Mouse (Mus musculus) forebrain, embryonic 12.5 days (tissue): ENCODE results near the gene Il24. TPM values are rescaled to one million over a fixed set of nuclear protein-coding genes. Genes with fewer than 3 reads are reported as not detected.

ENCODE experiments used
- ATAC-seq: fragments of 200-750 bp; cut with Nextera tagmentation; 2 replicates; pipeline ENCODE4 v1.8.0; 2017; ENCODE audit warnings: moderate TSS enrichment; ENCODE audit not compliant: low FRiP score
- H3K27ac ChIP-seq: fragments of 300-500 bp; sonication (generic); 2 replicates; pipeline ENCODE4 v1.5.1; 2016; ENCODE audit warnings: mild to moderate bottlenecking
- H3K27me3 ChIP-seq: fragments of 300-500 bp; sonication (generic); 2 replicates; pipeline ENCODE4 v1.6.1; 2016; ENCODE audit warnings: mild to moderate bottlenecking
- H3K36me3 ChIP-seq: fragments of 300-500 bp; sonication (generic); replicated peaks from 2 replicates; pipeline ENCODE4 v1.6.1; 2016; ENCODE audit warnings: mild to moderate bottlenecking
- H3K4me1 ChIP-seq: fragments of 300-500 bp; sonication (generic); 2 replicates; pipeline ENCODE4 v1.6.1; 2016
- H3K4me2 ChIP-seq: fragments of 300-500 bp; sonication (generic); 2 replicates; pipeline ENCODE4 v1.6.1; 2016; ENCODE audit warnings: mild to moderate bottlenecking, moderate library complexity
- H3K4me3 ChIP-seq: fragments of 300-500 bp; sonication (generic); replicated peaks from 2 replicates; pipeline ENCODE4 v1.5.1; 2016; ENCODE audit warnings: mild to moderate bottlenecking
- H3K9ac ChIP-seq: fragments of 300-500 bp; sonication (generic); 2 replicates; pipeline ENCODE4 v1.6.1; 2016; ENCODE audit warnings: mild to moderate bottlenecking
- H3K9me3 ChIP-seq: fragments of 300-500 bp; sonication (generic); 2 replicates; pipeline ENCODE4 v1.6.1; 2016
- WGBS: fragments of 180-500 bp; shearing (Covaris S2); methylation state at CpG from one replicate; pipeline ENCODE4 v1.1.7; 2016; 5-methylcytosine and 5-hydroxymethylcytosine counted together
- polyA plus RNA-seq: library from polyadenylated mRNA; unstranded; fragments of >200 nt; fragmentation: Nextera tagmentation; extraction: Ambion mirVana; gene quantifications from 2 replicates; pipeline ENCODE4 v1.2.1, GENCODE M21; 2016

The Il24 gene
- polyA plus RNA-seq: not detected in 2 replicates

GRCm38 (mm10) chr1:130887354-130887753 is at the start of gene Il24:
TSS of gene Il24 (minus strand) at chr1:130887454.
- no peak within 1 kb of the TSS for H3K9ac ChIP-seq
- no peaks in the 10 kb centered on the region for H3K4me1 ChIP-seq
- no peaks in the 10 kb centered on the region for H3K36me3 ChIP-seq
- H3K27ac ChIP-seq: no peak within 1 kb of the TSS
- no peaks in the 10 kb centered on the region for H3K9me3 ChIP-seq
- 0 out of 2 replicates have a peak, but pooled peaks cover 2% of the 10 kb centered on the region for H3K27me3 ChIP-seq
- ATAC-seq: no peak
- no peak within 1 kb of the TSS for H3K4me3 ChIP-seq
- no peak within 1 kb of the TSS for H3K4me2 ChIP-seq

GRCm38 (mm10) chr1:130936351-130936750 is 49.1 kb upstream of the Il24 start:
- 62% methylated on average over 6 of the region's 6 CpGs for WGBS
- no peak overlapping the region for H3K9ac ChIP-seq
- no peak for ATAC-seq

GRCm38 (mm10) chr1:130926484-130926883 is 39.2 kb upstream of the Il24 start:
- Histone ChIP-seq H3K4me1 (no peaks in the 10 kb centered on the region), H3K4me3 (no peak overlapping the region), H3K9ac (no peak overlapping the region), H3K4me2 (no peak overlapping the region), H3K36me3 (no peaks in the 10 kb centered on the region), H3K27me3 (no peaks in the 10 kb centered on the region), H3K27ac (no peak overlapping the region), H3K9me3 (no peaks in the 10 kb centered on the region)
- ATAC-seq: no peak

More at GRCm38 (mm10) chr1:130936351-130936750, 49.1 kb upstream of the Il24 start:
- Histone ChIP-seq H3K27ac (no peak overlapping the region), H3K4me1 (no peaks in the 10 kb centered on the region), H3K4me3 (no peak overlapping the region), H3K36me3 (no peaks in the 10 kb centered on the region), H3K9me3 (no peaks in the 10 kb centered on the region), H3K27me3 (no peaks in the 10 kb centered on the region), H3K4me2 (no peak overlapping the region)

- H3K27me3 ChIP-seq: no peaks in the 10 kb centered on the region
- no peak overlapping the region for H3K4me3 ChIP-seq
- WGBS: 42% methylated on average over 1 of the region's 1 CpGs
- H3K9me3 ChIP-seq: no peaks in the 10 kb centered on the region
- H3K9ac ChIP-seq: no peak overlapping the region
- no peak overlapping the region for H3K4me2 ChIP-seq
- no peak overlapping the region for H3K27ac ChIP-seq
- no peak for ATAC-seq
- H3K36me3 ChIP-seq: no peaks in the 10 kb centered on the region
- H3K4me1 ChIP-seq: no peaks in the 10 kb centered on the region
These were observed 31.2 kb upstream of the Il24 start for GRCm38 (mm10) chr1:130918323-130918980.

GRCm38 (mm10) chr1:130911401-130912010 is 24.3 kb upstream of the Il24 start, which contains the start of gene Il20:
TSS of gene Il20 (minus strand) at chr1:130911451.
- Histone ChIP-seq H3K9me3 (no peaks in the 10 kb centered on the region), H3K4me2 (no peak within 1 kb of the TSS), H3K9ac (no peak within 1 kb of the TSS), H3K27me3 (no peaks in the 10 kb centered on the region), H3K4me1 (no peaks in the 10 kb centered on the region), H3K4me3 (no peak within 1 kb of the TSS), H3K36me3 (no peaks in the 10 kb centered on the region), H3K27ac (no peak within 1 kb of the TSS)
- no peak for ATAC-seq
- WGBS: 75% methylated on average over 12 of the region's 12 CpGs

GRCm38 (mm10) chr1:130902505-130902904 is 15.3 kb upstream of the Il24 start:
- no peak overlapping the region for H3K4me3 ChIP-seq
- no peaks in the 10 kb centered on the region for H3K4me1 ChIP-seq
- no peak for ATAC-seq
- H3K27me3 ChIP-seq: no peaks in the 10 kb centered on the region
- H3K36me3 ChIP-seq: no peaks in the 10 kb centered on the region
- no peak overlapping the region for H3K27ac ChIP-seq
- WGBS: 82% methylated on average over 7 of the region's 7 CpGs
- H3K9me3 ChIP-seq: no peaks in the 10 kb centered on the region
- H3K9ac ChIP-seq: no peak overlapping the region
- H3K4me2 ChIP-seq: no peak overlapping the region

GRCm38 (mm10) chr1:130894468-130894867 is 7.2 kb upstream of the Il24 start:
- Histone ChIP-seq H3K4me3 (no peak overlapping the region), H3K9ac (no peak overlapping the region), H3K27ac (no peak overlapping the region), H3K4me1 (0 out of 2 replicates have a peak, but pooled peaks cover 2% of the 10 kb centered on the region), H3K36me3 (no peaks in the 10 kb centered on the region), H3K4me2 (no peak overlapping the region), H3K27me3 (no peaks in the 10 kb centered on the region), H3K9me3 (no peaks in the 10 kb centered on the region)
- ATAC-seq: no peak
- 25% methylated on average over 6 of the region's 6 CpGs for WGBS

- ATAC-seq: no peak
- H3K4me2 ChIP-seq: no peak overlapping the region
- no peaks in the 10 kb centered on the region for H3K9me3 ChIP-seq
- no peak overlapping the region for H3K9ac ChIP-seq
- no peak overlapping the region for H3K27ac ChIP-seq
- H3K27me3 ChIP-seq: no peaks in the 10 kb centered on the region
- 0 out of 2 replicates have a peak, but pooled peaks cover 2% of the 10 kb centered on the region for H3K4me1 ChIP-seq
- H3K36me3 ChIP-seq: no peaks in the 10 kb centered on the region
- no peak overlapping the region for H3K4me3 ChIP-seq
- WGBS: 68% methylated on average over 9 of the region's 9 CpGs
These were observed 6.2 kb upstream of the Il24 start for GRCm38 (mm10) chr1:130893329-130894040.

- Histone ChIP-seq H3K9me3 (no peaks in the 10 kb centered on the region), H3K27me3 (no peaks in the 10 kb centered on the region), H3K4me2 (no peak overlapping the region), H3K27ac (no peak overlapping the region), H3K4me3 (no peak overlapping the region), H3K4me1 (0 out of 2 replicates have a peak, but pooled peaks cover 2% of the 10 kb centered on the region), H3K36me3 (no peaks in the 10 kb centered on the region), H3K9ac (no peak overlapping the region)
- WGBS: 89% methylated on average over 1 of the region's 1 CpGs
- no peak for ATAC-seq
These were observed 5.2 kb upstream of the Il24 start for GRCm38 (mm10) chr1:130892446-130892845.

- no peak for ATAC-seq
- peaks cover 4% of the 10 kb centered on the region for H3K4me1 ChIP-seq
- 88% methylated on average over 4 of the region's 4 CpGs for WGBS
- no peaks in the 10 kb centered on the region for H3K9me3 ChIP-seq
- no peak overlapping the region for H3K4me3 ChIP-seq
- H3K4me2 ChIP-seq: no peak overlapping the region
- H3K27ac ChIP-seq: no peak overlapping the region
- H3K36me3 ChIP-seq: no peaks in the 10 kb centered on the region
- no peak overlapping the region for H3K9ac ChIP-seq
- peaks cover 26% of the 10 kb centered on the region for H3K27me3 ChIP-seq
These were observed 4.1 kb downstream of the Il24 start for GRCm38 (mm10) chr1:130883146-130883545.

GRCm38 (mm10) chr1:130879927-130880326 is 7.3 kb downstream of the Il24 start:
- 92% methylated on average over 7 of the region's 7 CpGs for WGBS
- Histone ChIP-seq H3K9ac (no peak overlapping the region), H3K27me3 (peaks cover 36% of the 10 kb centered on the region), H3K36me3 (no peaks in the 10 kb centered on the region), H3K4me3 (no peak overlapping the region), H3K27ac (no peak overlapping the region), H3K4me1 (peaks cover 8% of the 10 kb centered on the region), H3K4me2 (no peak overlapping the region), H3K9me3 (no peaks in the 10 kb centered on the region)
- no peak for ATAC-seq

GRCm38 (mm10) chr1:130877889-130878614 is 9.2 kb downstream of the Il24 start:
- Histone ChIP-seq H3K9me3 (no peaks in the 10 kb centered on the region), H3K27me3 (peaks cover 36% of the 10 kb centered on the region), H3K27ac (no peak overlapping the region), H3K4me1 (peaks cover 8% of the 10 kb centered on the region), H3K9ac (peak overlapping the region; percentile 52), H3K4me2 (peak overlapping the region; percentile 95), H3K36me3 (no peaks in the 10 kb centered on the region), H3K4me3 (peak overlapping the region; percentile 46)
- WGBS: 2% methylated on average over 43 of the region's 43 CpGs
- ATAC-seq: peak; percentile 67
